13 mouse cellular contexts compared by ENCODE assay signal in the genomic region with DNA sequence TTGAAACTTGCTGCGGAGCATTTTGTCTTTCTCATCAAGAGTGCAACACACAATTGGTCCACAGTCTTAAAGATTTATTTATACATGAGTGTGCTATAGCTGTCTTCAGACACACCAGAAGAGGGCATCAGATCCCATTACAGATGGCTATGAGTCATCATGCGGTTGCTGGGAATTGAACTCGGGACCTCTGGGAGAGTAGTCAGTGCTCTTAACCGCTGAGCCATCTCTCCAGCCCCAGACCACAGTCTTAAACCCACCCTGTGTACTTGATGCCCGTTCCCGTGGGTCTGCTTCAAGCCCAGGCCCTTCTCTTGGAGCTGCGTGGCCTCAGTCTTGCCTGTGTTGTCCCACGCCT. TPM values are rescaled to one million over a fixed set of nuclear protein-coding genes. Genes with fewer than 3 reads are reported as not detected.
DNase-seq lines count a peak whose midpoint lies in the region; ATAC-seq and TF ChIP-seq lines count a peak whose summit lies in the region.
"Had no signal": no experiment of that assay in that cellular context is flagged by ENCODE, and none has a peak within 500 bp of the region (broad histone marks: within the 10 kb centered on the region; RNA-seq: fewer than 3 reads in every experiment).

No protein-coding gene starts in this region.

- peaks cover 17% of the 10 kb centered on the region for H3K4me1 ChIP-seq in forebrain, embryonic 10.5 days
- H3K4me1 ChIP-seq in forebrain, embryonic 12.5 days: no peaks in the 10 kb centered on the region
- H3K4me1 ChIP-seq in midbrain, postnatal 0 days (ENCODE audit: insufficient read depth, low read length): no peaks in the 10 kb centered on the region
- H3K4me1 ChIP-seq in midbrain, embryonic 14.5 days (ENCODE audit: control insufficient read depth, insufficient read depth, low read length): no peaks in the 10 kb centered on the region
- peaks cover 9% of the 10 kb centered on the region for H3K4me1 ChIP-seq in embryonic facial prominence, embryonic 15.5 days
- no peaks in the 10 kb centered on the region for H3K4me1 ChIP-seq in stomach, embryonic 14.5 days (ENCODE audit: control insufficient read depth, insufficient read depth, low read length)

- peak overlapping the region; percentile 4 for H3K27ac ChIP-seq in forebrain, embryonic 10.5 days
- no peak overlapping the region for H3K27ac ChIP-seq in forebrain, embryonic 12.5 days
- H3K27ac ChIP-seq in midbrain, postnatal 0 days (ENCODE audit: low read depth, low read length): no peak overlapping the region
- H3K27ac ChIP-seq in midbrain, embryonic 14.5 days (replicated peaks; ENCODE audit: low read depth, low read length): no peak overlapping the region
- H3K27ac ChIP-seq in embryonic facial prominence, embryonic 15.5 days (replicated peaks): no peak overlapping the region; the same call in 1 of the 2 replicates
- no peak overlapping the region for H3K27ac ChIP-seq in stomach, embryonic 14.5 days (ENCODE audit: low read length)
- H3K27ac ChIP-seq: neural tube, embryonic 15.5 days had no signal

- no peaks in the 10 kb centered on the region for H3K9me3 ChIP-seq in forebrain, embryonic 10.5 days
- H3K9me3 ChIP-seq in forebrain, embryonic 12.5 days: no peaks in the 10 kb centered on the region
- H3K9me3 ChIP-seq in midbrain, postnatal 0 days (ENCODE audit: low read length): no peaks in the 10 kb centered on the region
- H3K9me3 ChIP-seq in midbrain, embryonic 14.5 days (ENCODE audit: control insufficient read depth, low read length): no peaks in the 10 kb centered on the region
- no peaks in the 10 kb centered on the region for H3K9me3 ChIP-seq in embryonic facial prominence, embryonic 15.5 days (replicated peaks)
- H3K9me3 ChIP-seq in stomach, embryonic 14.5 days (ENCODE audit: control insufficient read depth, low read depth, low read length): no peaks in the 10 kb centered on the region
- H3K9me3 ChIP-seq: neural tube, embryonic 15.5 days had no signal

- H3K27me3 ChIP-seq in forebrain, embryonic 10.5 days (ENCODE audit: poor library complexity, severe bottlenecking): no peaks in the 10 kb centered on the region
- H3K27me3 ChIP-seq in forebrain, embryonic 12.5 days: no peaks in the 10 kb centered on the region
- no peaks in the 10 kb centered on the region for H3K27me3 ChIP-seq in midbrain, postnatal 0 days (ENCODE audit: insufficient read depth, low read length)
- no peaks in the 10 kb centered on the region for H3K27me3 ChIP-seq in midbrain, embryonic 14.5 days (ENCODE audit: control insufficient read depth, insufficient read depth, low read length)
- no peaks in the 10 kb centered on the region for H3K27me3 ChIP-seq in embryonic facial prominence, embryonic 15.5 days
- H3K27me3 ChIP-seq in stomach, embryonic 14.5 days (ENCODE audit: control insufficient read depth, insufficient read depth, low read length): no peaks in the 10 kb centered on the region
- H3K27me3 ChIP-seq: neural tube, embryonic 15.5 days had no signal

- DNase-seq in forebrain, embryonic 10.5 days (ENCODE audit: extremely low spot score, low spot score): no peak
- DNase-seq in midbrain, postnatal 0 days (ENCODE audit: low spot score): no peak
- no peak for DNase-seq in midbrain, embryonic 14.5 days
- no peak for DNase-seq in cerebellum, adult 9-11 months
- no peak for DNase-seq in cerebellum, adult 9-10 months
- DNase-seq: cerebellum, adult 18-20 months; gastrocnemius, postnatal 14 days; kidney, postnatal 36 days; right cerebral cortex, postnatal 14 days had no signal

- H3K4me2 ChIP-seq in forebrain, embryonic 12.5 days: no peak overlapping the region
- no peak overlapping the region for H3K4me2 ChIP-seq in midbrain, postnatal 0 days (ENCODE audit: low read depth, low read length, poor library complexity, severe bottlenecking)
- H3K4me2 ChIP-seq in midbrain, embryonic 14.5 days (ENCODE audit: low read length): no peak overlapping the region
- 0 out of 2 replicates have a peak overlapping the region, but pooled peaks have one; percentile 13 for H3K4me2 ChIP-seq in embryonic facial prominence, embryonic 15.5 days (replicated peaks)
- H3K4me2 ChIP-seq in stomach, embryonic 14.5 days (replicated peaks; ENCODE audit: low read depth, low read length): 0 out of 2 replicates have a peak overlapping the region, but pooled peaks have one; percentile 10
- H3K4me2 ChIP-seq: neural tube, embryonic 15.5 days had no signal

- H3K36me3 ChIP-seq in forebrain, embryonic 10.5 days (replicated peaks): no peaks in the 10 kb centered on the region
- H3K36me3 ChIP-seq in forebrain, embryonic 12.5 days (replicated peaks): no peaks in the 10 kb centered on the region
- H3K36me3 ChIP-seq in midbrain, postnatal 0 days (ENCODE audit: insufficient read depth, low read length): no peaks in the 10 kb centered on the region
- no peaks in the 10 kb centered on the region for H3K36me3 ChIP-seq in midbrain, embryonic 14.5 days (ENCODE audit: control insufficient read depth, insufficient read depth, low read length)
- H3K36me3 ChIP-seq in embryonic facial prominence, embryonic 15.5 days: no peaks in the 10 kb centered on the region
- no peaks in the 10 kb centered on the region for H3K36me3 ChIP-seq in stomach, embryonic 14.5 days (ENCODE audit: control insufficient read depth, insufficient read depth, low read length)
- H3K36me3 ChIP-seq: neural tube, embryonic 15.5 days had no signal

- no peak overlapping the region for H3K4me3 ChIP-seq in forebrain, embryonic 10.5 days
- H3K4me3 ChIP-seq in forebrain, embryonic 12.5 days (replicated peaks): no peak overlapping the region
- no peak overlapping the region for H3K4me3 ChIP-seq in midbrain, postnatal 0 days (ENCODE audit: low read depth, low read length)
- H3K4me3 ChIP-seq in midbrain, embryonic 14.5 days (replicated peaks; ENCODE audit: low read depth, low read length): no peak overlapping the region
- no peak overlapping the region for H3K4me3 ChIP-seq in embryonic facial prominence, embryonic 15.5 days (replicated peaks)
- H3K4me3 ChIP-seq in stomach, embryonic 14.5 days (ENCODE audit: low read depth, low read length): no peak overlapping the region
- H3K4me3 ChIP-seq: neural tube, embryonic 15.5 days had no signal

- no peak overlapping the region for H3K9ac ChIP-seq in forebrain, embryonic 12.5 days
- no peak overlapping the region for H3K9ac ChIP-seq in midbrain, postnatal 0 days (replicated peaks; ENCODE audit: low read length, poor library complexity, severe bottlenecking)
- no peak overlapping the region for H3K9ac ChIP-seq in midbrain, embryonic 14.5 days (replicated peaks; ENCODE audit: low read length)
- no peak overlapping the region for H3K9ac ChIP-seq in embryonic facial prominence, embryonic 15.5 days
- no peak overlapping the region for H3K9ac ChIP-seq in stomach, embryonic 14.5 days (replicated peaks; ENCODE audit: low read depth, low read length)
- H3K9ac ChIP-seq: neural tube, embryonic 15.5 days had no signal

- no peak for ATAC-seq in forebrain, embryonic 12.5 days (ENCODE audit: low FRiP score)
- ATAC-seq in midbrain, postnatal 0 days (ENCODE audit: low FRiP score): no peak
- ATAC-seq in midbrain, embryonic 14.5 days (ENCODE audit: low FRiP score, low TSS enrichment): no peak
- no peak for ATAC-seq in embryonic facial prominence, embryonic 15.5 days (ENCODE audit: insufficient number of reproducible peaks, low FRiP score, low TSS enrichment, low read depth)
- ATAC-seq in stomach, embryonic 14.5 days (ENCODE audit: insufficient number of reproducible peaks, insufficient read depth, low FRiP score, low read depth): no peak

- WGBS in forebrain, embryonic 10.5 days: 86% methylated on average over 8 of the region's 8 CpGs
- 90% methylated on average over 8 of the region's 8 CpGs for WGBS in forebrain, embryonic 12.5 days
- 87% methylated on average over 8 of the region's 8 CpGs for WGBS in midbrain, postnatal 0 days
- 91% methylated on average over 8 of the region's 8 CpGs for WGBS in midbrain, embryonic 14.5 days
- WGBS in embryonic facial prominence, embryonic 15.5 days: 63% methylated on average over 8 of the region's 8 CpGs
- 78% methylated on average over 8 of the region's 8 CpGs for WGBS in stomach, embryonic 14.5 days

- TF ChIP-seq CTCF in midbrain, postnatal 0 days (IDR thresholded peaks at IDR 0.05): 0 out of 2 replicates have a peak, but pooled peaks have one; percentile 5

RNA-seq across cellular contexts. Expression of gene Skil, which starts 34.1 kb away (rescaled TPM):
- polyA plus RNA-seq in forebrain, embryonic 10.5 days (2016; fragmentation: Nextera tagmentation; extraction: Ambion mirVana): 24.2 and 25.5 TPM in 2 replicates
- polyA plus RNA-seq in forebrain, embryonic 12.5 days (2016; fragmentation: Nextera tagmentation; extraction: Ambion mirVana): 40.1 and 40.2 TPM in 2 replicates
- total RNA-seq in midbrain, postnatal 0 days (2014; rRNA removed): 39.4 and 46.8 TPM in 2 replicates
- polyA plus RNA-seq in midbrain, postnatal 0 days (2015; fragmentation: Nextera tagmentation; extraction: Ambion mirVana): 24.7 and 28.5 TPM in 2 replicates
- 35.0 and 42.4 TPM in 2 replicates for polyA plus RNA-seq in midbrain, embryonic 14.5 days (2014; fragmentation: Nextera tagmentation; extraction: Ambion mirVana)
- 15.8 and 16.7 TPM in 2 replicates for polyA plus RNA-seq in embryonic facial prominence, embryonic 15.5 days (2015; fragmentation: Nextera tagmentation; extraction: Ambion mirVana)
- polyA plus RNA-seq in stomach, embryonic 14.5 days (2014; fragmentation: Nextera tagmentation; extraction: Ambion mirVana): 27.6 and 30.3 TPM in 2 replicates

Comparison
In these comparisons a context has a peak if more than half of its experiments do, and no peak if none do; other contexts are left out.
1. H3K4me2 ChIP-seq: peak in embryonic facial prominence, embryonic 15.5 days (single experiment) and stomach, embryonic 14.5 days (single experiment); none in forebrain, embryonic 12.5 days (single experiment), midbrain, postnatal 0 days (single experiment) and midbrain, embryonic 14.5 days (single experiment).